Mouse (Mus musculus) testis, postnatal 14 days (tissue): ENCODE measurements around the gene Fam214a.

ENCODE experiments used
- DNase-seq: peaks from one replicate; pipeline ENCODE4 v3.0.0; 2021; ENCODE audit warnings: low spot score

Gene Fam214a

DNA sequence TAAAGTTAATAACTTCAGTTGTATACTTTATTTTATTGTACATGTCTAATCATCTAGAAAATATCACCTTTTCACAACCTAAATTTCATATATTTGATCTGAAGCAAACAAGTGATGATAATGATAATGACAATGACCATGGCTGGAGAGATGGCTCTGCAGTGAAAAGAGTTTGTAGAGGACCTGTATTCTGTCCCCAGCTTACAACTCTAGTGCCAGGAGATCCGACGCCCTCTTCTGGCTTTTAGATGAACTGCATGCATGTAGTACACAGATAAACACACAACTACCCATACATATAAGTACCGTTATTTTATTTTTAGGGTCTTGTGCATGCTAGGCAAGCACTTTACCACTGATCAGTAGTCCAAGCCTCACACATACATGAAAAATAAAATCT lies 1.2 kb upstream of the Fam214a start:
- no peak for DNase-seq

DNA sequence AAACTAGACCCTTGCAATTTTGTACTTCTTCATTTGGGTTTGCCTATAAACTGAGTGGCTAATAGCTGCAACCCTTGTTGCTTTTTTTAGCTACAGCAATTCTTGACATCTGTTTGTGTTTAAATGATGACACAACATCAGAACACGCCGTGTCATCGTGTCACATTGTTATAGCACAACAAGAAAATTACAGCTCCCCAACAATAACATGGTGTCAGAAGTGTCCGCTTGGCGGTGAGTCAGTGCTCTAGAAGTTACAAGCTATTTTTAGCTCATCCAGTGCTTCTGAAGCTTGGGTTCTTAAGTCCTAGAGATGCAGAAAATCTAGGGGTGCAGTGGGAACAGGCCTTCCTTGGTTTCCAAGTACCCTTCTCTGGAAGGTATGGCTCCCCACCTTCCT lies 578 bp upstream of the Fam214a start:
- DNase-seq, result no peak

DNA sequence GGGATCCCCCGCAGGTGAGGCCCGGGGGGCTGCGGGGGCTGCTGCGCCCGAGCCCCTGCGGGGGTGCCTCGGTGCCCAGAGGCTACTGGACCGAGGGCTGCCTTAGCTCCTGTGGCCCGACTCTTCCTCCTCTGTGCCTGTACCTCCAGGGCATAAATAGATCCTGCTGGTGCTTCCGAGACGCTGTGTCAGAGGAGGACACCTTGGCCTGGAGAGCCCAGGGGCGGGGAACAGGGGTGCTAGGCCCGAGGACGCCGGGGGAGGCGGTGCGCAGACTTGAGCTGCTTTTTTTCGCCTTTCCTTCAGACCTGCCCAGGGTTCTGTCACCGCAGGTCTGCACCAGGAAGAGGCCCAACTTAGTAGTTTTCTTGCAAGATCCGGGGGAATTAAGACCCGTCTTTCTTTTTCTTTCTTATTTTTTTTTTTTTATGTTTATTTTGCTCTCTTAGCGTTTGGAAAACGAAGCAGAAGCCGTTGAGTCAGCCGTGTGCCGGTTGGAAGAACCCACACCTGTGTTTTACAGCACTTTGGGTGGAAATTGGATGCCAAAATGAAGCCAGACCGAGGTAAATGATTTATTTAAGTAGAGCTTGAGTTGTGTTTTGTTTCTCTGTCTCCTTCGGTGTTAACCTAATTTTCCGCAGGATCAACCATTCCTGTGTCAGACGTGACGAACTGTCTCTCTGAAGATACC lies 728 bp downstream of the Fam214a start:
- peak; percentile 75 for DNase-seq

DNA sequence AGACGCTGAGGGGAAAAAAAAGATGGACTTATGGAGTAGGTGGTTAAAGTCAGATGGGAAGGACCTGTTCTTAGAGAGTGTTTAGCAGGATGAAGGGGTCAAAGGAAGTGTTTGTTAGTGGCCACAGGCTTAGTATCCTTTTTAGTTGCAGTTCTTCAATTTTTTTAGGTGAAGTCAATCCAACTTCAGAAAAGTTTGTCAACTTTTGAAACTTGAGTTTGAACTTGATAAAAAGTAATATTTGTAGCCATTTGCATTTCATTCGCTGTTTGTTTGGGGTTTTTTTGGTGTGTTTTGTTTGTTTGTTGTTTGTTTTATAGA lies 1.2 kb downstream of the Fam214a start:
- DNase-seq, result no peak

DNA sequence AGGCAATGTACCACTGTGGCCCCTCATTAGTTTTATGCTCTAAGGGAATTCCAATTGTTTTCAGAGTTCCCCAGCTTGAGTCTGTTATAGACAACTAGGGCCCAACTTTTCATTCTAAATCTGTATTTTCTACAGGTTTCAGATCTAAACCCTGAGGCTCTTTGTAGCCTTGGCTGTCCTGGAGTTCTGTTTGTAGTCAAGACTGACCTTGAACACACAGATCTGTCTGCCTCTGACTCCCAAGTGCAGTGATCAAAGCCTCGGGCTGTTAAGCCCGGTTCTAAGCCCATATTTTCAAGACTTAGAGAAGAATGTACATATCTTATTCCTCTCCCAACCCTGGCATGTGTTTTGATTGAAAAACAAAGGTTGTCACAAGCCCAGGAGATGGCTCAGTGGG lies 1.7 kb downstream of the Fam214a start:
- no peak for DNase-seq

DNA sequence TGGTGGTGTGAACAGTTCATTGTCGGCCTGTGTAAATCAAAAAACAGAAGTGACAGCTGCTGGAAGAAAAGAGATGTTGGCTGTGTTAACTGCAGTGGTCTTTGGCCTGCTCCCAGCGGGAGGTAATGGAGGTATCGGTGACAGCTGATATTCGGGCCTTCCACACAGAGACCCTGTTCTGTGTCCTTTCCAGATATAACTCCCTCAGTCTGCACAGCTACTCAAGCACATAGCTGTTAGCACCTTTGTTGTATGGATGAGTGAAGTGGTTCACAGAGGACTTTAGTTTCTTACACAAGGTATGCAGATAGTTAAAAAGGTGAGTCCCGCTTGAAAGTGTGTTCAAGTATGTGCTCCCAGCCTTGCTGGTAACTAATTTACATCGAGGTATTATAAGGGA lies 7.9 kb downstream of the Fam214a start:
- DNase-seq, result no peak

DNA sequence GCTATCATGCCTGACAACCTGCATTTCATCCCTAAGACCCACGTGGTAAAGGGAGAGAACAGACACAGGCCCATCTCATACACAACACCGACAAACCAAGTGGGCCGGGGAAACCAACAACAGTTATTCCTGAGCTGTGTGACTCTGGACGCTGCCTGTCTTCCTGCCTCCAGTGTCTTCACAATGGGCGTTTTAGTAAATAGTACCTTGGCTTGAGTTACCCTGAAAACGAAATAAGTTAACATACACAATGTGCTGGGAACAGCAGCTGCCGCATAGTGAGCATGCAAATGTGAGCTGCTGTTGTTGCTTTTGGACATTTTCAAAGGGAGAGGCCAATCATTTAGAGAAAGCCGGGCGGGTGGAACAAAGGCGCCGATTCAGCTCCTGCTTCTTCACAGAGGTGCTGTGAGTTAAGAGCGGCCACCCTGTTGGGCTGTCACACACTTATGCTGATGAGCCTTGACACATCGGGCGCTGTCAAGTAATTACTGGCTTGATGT lies 8.4 kb downstream of the Fam214a start:
- no peak for DNase-seq

DNA sequence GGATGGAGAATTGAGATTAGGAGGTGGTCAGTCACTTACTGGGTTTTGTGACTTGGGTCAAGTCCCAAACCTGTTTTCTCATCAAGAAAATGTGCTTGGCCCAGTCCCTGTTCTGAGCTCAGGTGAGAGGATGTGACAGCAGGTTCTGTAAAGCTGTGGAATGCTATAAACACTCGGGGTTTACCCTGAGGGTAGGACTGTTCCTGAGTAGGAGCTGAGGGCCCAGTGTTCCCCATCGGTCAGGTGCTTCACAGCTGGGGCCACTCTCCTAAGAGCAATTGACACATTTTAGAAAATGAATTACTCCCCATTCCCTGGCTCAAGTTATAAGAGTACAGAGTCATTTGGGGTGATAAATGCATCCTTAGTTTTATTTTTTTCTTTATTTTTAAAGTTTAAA lies 11.3 kb downstream of the Fam214a start:
- no peak for DNase-seq

DNA sequence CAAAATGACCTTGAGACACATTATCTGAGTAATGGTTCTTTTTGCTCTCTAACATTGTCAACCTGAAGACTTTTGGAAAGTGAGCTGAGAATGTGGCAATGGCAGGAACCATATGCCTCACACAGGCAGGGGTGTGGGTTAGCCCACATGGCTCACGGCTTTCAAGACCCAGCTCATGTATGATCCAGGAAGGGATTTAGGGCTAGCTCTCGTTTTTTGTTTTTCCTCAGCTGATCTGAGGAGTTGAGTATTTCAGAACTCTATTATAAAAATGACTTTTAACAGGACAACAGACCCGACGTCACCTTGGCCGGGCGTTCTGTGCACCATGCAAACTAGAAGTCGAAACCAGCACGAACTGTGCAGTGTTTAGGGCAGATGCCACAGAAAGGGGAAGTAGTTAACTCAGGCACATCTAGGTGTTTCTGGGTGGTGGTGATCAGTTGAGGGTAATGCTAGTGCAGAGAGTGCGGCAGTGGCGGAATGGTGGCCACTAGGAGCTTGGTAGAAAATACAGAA lies 12.2 kb downstream of the Fam214a start:
- no peak for DNase-seq

DNA sequence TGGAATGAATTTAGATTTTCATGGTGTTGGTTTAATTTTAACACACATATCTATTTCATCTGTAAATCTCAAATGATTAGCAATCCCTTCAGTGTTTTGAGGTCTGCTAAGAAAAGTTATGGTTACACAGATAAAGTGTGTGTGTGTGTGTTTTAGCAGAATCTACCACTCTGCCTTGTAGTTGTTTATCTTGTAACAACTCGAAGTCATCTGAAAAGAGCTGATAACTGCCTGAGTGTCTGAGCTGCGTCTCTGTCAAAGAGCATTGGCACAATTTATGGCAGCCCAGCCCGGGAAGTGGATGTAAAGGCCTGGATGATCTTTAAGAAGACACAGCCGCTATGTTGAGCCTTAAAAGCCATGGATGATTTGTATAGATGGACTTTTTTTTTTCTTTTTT lies 13.5 kb downstream of the Fam214a start:
- DNase-seq, result no peak

DNA sequence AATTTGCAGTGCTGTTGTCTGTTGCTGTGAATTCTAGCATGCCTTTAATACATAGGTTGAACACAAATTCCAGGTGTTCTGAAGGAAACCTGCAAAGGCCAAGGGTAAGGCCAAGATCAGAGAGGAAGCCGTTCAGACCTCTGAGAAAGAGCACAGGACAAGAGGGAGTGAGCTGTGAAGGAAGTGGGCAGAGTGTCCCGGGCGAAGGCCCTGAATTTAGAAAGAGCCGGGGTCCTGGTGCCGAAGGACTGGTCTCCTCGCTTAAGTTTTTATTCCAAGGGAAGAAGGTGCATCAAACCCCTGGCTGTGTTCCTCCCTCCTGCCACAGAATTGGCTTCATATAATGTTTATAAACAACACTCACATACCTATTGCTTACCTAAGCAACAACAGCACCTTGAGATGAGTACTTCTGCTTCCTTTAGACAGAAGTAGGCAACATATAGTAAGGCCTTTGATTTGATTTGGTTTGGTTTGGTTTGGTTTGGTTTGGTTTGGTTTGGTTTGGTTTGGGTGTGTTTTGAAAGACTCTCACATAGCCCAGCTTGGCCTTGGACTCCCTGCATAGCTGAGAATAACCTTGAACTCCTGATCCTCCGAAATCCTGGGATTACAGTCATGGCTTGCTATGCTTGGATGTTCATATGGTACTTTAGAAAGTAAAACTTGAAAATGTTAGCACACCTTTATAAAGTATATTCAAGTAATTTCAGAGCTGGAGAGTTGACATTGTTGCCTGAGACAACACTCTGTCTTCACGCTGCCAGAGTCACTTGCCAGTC lies 16.2 kb downstream of the Fam214a start:
- no peak for DNase-seq

DNA sequence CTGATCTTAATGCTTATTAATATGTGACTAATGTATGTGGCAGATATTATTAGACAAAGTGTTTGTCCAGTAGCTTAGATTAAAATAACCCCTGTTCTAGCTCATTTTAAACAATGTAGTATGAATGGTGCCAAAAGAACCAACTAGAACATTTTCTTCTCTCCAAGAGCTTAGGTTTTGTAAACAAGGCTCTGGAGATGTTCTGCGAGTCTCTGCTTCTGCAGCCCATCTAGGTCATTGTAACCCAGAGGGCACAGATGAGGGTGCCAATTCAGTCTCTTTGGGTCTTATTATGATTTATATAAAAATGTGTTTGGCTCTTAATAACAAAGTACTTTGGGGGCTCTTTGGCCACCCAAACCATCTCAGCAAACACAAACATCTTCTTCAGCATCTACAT lies 17.9 kb downstream of the Fam214a start:
- no peak for DNase-seq

DNA sequence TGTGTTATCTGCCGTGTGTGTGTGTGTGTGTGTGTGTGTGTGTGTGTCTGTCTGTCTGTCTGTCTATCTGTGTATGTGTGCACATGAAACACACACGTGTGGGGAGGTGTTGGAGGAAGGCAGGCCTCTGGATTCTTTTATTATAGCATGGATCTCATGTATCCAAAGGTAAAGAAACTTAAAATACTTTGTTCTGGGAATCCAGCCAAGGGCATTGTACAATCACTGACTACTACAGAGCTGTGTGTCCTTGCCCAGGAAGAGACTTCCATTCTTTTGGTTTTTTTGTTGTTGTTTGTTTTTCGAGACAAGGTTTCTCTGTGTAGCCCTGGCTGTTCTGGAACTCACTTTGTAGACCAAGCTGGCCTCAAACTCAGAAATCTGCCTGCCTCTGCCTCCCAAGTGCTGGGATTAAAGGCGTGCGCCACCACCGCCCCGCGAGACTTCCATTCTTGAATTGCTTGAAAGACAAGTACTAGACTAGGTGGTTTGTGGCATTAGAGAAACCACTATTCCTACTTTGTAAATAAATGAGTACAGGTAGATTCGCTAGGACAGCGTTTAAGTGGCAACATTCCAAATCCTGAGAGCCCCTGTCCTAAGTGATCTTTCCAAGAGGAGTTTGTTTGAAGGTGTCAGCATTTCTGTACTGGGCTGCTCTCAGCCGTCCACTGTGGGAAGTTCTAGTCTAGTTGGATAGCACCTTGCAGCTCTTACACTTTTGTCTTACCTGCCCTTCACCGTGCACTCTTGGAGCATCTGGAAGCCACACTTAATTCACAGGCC lies 18.7 kb downstream of the Fam214a start:
- no peak for DNase-seq

DNA sequence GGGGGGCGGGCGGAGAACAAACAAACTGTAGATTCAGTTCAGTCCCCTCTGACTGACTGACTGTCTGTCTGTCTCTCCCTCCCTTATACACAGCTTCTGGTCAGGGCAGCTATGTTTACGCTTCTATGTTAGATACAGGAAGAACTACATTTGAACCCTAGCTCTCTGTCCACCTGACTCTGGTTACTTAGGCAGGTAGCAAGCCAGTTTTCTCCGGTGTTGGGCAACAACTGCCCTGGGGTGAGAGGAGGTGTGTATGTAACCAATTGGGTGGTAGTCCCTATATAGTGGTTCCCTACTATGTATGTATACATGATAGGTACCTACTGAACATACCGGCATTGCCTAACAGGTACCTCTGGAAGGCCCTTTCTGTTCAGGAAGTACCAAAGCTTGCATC lies 20.1 kb downstream of the Fam214a start:
- DNase-seq, result no peak

DNA sequence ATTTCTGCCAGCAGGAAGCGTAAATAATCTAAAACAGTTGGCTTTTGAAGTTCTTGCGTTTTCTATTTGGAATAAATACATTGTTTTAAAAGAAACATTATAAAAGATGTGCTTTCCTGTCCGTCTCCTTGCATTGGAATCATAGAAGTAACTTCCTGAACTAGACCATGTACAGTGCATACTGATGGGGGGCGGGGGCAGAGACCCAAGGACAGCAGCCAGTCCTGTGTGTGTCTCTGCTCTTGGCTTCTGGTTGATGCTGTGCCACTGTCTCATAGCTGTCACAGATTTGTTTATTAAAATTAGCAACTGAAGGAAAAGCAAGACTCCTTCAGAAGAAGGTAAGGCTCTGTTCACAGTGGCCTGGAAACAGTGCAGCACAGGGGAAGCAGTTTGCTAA lies 20.5 kb downstream of the Fam214a start:
- no peak for DNase-seq

DNA sequence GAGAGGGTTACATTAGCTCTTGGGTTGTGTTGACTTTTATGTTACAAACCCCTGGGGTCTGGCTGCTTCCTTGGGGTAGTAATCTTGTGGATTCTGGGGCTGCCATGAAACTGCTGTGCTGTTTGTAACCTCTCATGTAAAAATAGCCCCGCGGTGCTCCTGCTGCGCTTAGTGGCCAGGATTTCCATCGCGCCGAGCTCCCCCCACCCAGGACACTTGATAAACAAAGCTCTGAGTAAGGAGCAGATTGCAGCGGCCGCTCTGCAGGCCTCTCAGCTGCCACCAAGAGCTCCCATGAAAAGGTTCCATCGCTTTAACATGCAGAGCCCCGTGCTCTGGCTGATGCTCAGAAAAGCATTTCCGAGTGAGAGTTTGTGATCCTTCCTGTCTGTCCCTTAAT lies 22.1 kb downstream of the Fam214a start:
- DNase-seq, result no peak

DNA sequence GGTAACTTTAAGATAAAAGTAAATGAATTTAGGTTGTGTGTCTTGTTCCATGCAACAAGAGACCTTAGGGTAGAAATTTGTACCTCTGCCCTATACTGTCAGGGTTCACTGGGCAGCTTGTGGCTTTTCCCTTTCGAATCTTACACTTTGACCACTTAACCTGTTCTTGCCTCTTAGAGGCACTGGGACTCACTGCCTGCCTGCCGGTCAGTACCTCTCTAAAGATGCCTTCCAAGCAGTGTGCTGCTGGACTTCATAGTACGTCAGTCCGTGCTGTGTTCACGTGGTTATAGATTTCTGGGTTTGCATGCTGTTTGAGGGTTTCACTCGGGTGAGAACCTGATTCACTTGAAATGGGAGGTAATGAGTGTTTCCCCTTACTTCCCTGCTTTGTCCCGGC lies 22.7 kb downstream of the Fam214a start:
- DNase-seq, result no peak

DNA sequence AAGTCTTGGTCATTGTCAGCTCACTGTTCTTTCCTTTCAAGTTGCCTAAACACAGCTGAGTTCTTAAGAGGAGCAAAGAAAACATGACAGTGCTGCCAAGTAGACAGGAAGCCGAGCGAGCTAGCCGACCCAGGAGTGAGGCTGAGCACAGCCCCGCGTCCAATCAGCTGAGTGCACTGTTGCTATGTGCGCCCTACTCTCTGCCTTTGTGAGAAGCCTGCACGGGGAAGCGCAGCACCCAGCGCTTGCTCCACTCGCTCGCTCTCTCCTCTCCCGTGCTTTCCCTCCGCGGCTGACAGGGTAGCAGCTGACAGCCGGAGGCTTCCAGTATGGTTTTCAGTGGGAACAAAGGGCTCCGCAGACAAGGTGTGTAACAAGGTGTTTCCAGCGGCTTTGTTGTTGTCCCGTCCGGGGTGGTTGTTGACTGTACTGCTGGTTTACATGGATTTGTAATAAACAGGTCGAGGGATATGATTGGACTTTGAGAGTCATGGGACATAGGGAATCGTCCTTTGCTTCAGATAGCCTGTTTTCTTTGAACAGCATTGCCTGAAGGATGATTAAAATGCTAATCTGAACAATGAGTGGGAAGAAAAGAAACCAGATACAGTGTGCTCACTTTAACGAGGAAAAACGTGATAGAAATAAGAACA lies 23.4 kb downstream of the Fam214a start:
- peak; percentile 87 for DNase-seq

DNA sequence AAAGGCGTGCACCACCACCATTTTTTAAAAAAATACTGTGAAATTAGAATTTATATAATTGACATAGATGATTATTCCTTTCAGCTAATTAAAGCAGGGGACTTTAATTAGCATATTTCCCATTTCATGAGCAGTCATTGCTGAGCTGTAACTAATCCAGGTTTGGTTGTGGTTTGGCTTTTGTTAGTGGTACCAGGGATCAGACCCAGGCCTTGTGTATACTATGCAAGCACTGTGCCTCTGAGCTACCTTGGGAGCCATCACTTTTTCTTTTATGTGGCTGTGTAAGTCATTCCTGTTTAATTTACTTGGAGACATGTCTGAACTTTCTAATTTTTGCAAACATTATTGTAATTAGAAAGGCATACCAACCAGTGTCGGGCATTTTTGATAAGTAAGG lies 24.6 kb downstream of the Fam214a start:
- DNase-seq, result no peak

DNA sequence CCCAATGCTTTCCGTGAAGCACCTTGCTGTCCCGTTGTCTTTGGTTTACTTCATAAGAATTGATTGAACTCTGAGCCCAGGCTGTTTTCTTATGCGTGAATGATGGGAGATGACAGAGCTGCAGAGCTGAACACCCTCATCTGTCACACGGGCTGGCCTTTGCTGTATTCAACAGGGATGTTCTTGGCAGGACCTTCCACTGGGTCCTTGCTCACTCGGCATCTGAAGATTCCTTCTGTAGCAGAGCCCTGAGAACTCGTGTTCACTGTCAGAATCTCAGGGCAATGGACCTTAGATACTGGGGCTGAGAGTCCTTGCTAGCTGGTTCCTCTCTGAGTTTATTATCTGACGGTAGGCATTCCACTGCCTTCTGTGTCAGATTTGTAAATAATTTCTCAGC lies 25.3 kb downstream of the Fam214a start:
- DNase-seq, result no peak

DNA sequence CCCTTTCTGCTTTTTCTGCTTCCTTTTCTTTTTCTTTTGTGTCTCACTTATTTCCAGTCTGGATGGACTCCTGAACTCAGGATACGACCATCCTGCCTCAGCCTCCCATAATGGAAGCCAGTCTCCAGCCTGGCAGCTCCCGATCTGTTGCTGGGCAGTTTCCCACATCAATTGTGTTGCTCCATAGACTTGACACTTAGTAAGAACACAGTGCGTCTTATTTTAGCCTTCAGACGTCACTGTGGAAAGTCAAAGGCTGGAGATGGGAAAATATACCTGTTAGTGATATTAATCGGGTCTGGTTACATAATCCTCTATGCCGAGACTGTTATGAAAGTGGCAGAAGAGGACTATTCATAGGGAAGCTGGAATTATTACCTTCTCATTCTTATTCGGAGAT lies 26.2 kb downstream of the Fam214a start:
- DNase-seq, result no peak

DNA sequence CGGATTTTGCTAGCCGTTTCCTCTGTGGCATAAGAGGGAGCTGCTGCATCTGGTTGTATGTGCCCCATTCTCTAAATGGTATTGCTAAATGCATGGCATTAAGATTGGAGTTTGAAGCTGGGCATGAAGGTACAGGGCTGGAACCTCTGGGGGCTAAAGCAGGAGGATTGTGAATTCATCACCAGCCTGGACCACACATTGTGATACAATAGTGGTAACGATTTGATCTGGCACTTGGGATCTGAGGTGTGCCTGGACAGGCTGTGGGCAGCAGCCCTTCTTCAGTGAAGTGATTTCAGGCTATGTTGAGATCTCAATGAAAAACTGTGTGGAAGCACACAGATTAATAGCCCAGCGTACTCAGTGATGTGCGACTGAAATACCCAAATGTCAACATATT lies 26.7 kb downstream of the Fam214a start:
- no peak for DNase-seq
